Mouse (Mus musculus) liver, postnatal 0 days (tissue): ENCODE results near the gene Gm6408.

Experiments used
- CTCF ChIP-seq: sonication (generic); IDR thresholded peaks from 2 replicates; pipeline ENCODE4 v1.5.1; 2016; ENCODE audit warnings: antibody characterized with exemption, low read depth
- EP300 ChIP-seq: IDR thresholded peaks from 2 replicates; pipeline ENCODE4 v1.6.1; 2016; ENCODE audit warnings: antibody characterized with exemption, low read depth, mild to moderate bottlenecking

GRCm38 (mm10) chr5:146453556-146453955 lies 28.2 kb upstream of the Gm6408 start:
- TF ChIP-seq EP300 = no peak
- TF ChIP-seq CTCF = no peak
